Mouse (Mus musculus) lung, postnatal 36 days (tissue): ENCODE data around the gene 1700056E22Rik.

Source experiments
- DNase-seq: peaks from one replicate; pipeline ENCODE4 v3.0.0; 2022; ENCODE audit warnings: mixed read lengths

1700056E22Rik gene

DNA sequence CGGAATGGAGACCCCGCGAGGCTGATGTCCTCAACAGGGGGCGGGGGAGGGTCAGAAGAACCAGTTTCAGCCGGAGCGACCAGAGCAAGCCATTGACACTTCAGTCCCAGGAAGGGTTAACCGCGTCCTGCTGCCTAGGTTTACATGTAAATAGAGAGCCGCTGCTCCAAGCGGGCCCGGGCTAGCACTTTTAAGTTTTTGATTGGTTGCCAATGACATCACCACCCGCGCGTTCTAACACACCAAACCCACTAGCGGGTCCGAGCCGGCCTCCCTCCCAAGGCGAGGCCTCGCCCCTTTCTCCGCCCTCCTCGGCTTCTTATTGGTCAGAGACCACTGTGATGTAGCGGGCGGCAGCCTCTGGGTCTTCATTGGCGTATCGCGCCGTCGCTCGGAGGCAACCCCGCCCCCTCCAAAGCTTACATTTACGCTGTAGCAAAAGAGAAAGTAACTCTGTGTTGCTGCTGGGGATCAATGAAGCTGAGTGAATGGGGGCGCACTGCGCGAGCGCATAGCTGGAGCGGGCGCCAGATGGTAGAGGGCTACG is at the start of gene 1700056E22Rik:
Gene 1700056E22Rik, minus strand, starts transcription at position 291 of the 547 bp plus-strand sequence.
- DNase-seq: peak; percentile 100

DNA sequence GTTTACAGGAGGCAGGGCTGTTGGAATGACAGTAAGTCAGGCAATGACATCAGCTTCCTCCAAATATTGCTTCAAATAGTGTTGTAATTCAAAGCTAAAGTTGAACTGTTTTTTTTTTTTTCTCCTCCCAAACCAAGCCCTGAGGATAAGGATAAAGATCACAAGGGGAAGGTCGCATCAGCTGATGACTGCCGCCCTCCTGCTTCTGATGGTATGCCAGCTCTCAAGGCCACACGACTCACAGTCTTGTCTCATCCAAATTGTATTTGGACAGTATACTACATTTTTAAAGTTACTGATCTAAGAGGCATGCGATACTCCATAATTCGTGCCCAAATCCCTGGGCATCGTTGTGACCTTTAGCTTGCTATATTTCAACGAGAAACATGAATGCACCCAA is 49.1 kb upstream of the 1700056E22Rik start:
- DNase-seq: no peak

DNA sequence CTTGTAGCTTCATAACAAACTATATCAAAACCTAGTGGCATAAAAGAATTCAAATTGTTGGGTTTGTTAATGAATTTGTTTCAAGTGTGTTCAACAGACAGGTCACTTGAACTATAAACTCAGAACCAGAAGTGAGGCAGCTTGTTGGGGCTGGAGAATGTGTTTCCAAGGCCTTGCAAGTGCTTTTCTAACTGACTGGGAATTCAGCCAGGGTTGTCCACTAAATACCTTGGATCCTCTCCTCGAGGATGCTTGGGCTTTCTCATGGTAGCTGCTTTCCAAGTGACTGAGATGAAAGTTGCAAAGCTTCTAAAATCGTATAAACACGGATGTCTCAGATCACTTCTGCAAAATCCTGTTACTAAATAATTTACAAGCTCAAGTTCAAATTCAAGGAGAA is 48.6 kb upstream of the 1700056E22Rik start:
- DNase-seq: peak; percentile 56

DNA sequence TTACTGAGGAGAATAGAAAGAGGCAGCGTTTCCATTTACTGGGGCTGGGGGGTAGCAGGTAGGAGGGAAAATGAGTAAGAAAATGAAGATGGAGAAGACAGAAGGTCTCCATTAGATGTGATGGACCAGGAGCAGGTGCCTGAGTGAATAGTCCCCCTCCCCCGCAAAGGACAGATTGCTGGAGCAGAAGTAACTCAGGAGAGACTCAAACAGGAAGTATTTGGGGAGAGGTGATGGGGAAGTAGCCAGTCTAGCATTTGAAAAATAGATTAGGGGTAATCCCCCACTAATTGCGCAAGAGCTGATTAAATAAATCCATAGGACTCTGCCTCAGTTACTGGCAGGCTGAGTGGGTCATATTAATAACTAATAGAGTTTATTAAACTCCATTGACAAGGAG is 45.2 kb upstream of the 1700056E22Rik start:
- no peak for DNase-seq

DNA sequence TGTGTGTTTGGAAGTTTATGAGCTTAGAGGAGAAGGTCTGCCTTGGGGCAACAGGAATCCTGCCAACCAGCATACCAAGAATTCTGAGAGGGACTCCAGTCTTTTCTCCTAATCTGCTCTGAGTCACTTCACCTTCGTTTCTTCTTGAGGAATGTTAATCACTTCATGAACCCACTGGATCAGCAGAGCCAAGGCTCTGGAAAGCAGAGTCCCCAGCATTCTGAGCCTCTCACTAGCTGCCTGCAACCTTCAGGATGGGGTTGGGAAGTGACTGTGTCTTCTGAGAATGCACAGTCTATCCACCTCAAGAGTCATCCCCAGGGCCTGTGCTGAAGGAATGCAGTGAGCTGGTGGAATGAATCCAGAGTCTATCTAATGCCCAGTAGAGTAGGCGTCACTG is 42.7 kb upstream of the 1700056E22Rik start:
- DNase-seq: no peak

DNA sequence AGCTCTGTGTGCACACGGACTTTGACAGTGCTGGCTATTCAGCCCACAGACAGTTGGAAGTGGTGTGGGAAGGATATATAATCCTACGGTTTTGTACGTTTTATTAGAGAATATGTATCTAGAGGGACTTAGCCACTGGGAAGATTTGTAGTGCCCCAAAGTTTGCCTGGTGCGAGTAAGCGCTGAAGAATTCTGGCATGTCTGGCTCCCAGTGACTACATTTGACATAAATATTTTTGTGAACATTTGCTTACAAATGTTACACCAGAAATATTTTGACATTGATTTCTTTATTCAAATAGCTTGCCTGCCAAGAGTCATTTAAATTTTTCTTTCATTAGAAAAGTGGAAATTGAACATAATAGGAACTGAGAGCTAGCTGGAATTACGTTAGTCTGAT is 42.0 kb upstream of the 1700056E22Rik start:
- DNase-seq: no peak

DNA sequence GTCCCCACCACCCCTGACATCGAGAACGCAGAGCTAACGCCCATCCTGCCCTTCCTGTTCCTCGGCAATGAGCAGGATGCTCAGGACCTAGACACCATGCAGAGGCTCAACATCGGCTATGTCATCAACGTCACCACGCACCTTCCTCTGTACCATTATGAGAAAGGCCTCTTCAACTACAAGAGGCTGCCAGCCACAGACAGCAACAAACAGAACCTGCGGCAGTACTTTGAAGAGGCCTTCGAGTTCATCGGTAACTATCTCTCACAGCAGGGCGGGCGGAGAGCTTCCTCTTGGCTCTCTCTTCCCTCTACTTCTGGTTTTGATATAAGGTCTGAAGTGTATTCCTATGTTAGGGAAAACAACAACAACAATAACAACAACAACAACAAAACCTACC is 34.9 kb upstream of the 1700056E22Rik start:
- DNase-seq: no peak

DNA sequence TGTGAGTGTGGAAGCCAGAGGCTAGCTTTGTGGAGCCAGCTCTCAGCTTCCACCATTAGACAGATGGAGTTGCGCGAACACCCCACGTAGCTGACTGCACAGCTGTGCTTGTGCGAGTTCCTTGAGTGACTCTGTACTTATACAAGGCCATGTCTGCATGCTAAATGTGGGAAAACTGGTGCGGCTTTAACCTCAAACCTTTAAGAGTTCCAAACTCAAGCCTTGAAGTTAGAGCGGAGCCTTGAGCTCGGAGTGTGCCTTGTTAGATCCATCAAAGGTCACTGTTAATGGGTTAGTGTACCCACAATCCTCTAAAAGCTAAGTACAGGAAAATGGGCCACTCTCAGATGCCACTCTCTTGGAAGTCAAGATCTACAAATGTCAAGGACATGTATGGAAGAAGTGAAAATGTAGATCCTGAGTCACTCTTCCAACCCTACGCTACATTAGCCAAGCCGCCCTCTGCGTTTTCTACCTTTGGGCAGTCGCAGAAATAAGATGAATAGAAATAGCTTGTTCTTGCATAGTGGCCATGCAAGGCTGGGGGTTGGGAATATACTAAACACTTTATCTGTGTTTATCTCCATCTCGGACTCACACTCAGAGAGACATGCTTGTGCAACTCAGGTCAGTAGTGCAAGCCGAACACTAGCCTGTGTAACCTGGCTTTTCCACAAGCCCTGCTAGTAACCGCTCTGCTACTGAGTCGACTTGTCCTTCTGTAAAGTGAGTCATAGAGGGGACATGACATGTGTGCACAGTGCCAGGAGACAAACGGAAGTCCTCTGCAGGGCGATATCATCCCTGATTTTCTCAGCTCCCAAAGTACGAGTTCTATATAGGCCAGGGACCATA is 33.8 kb upstream of the 1700056E22Rik start:
- no peak for DNase-seq

DNA sequence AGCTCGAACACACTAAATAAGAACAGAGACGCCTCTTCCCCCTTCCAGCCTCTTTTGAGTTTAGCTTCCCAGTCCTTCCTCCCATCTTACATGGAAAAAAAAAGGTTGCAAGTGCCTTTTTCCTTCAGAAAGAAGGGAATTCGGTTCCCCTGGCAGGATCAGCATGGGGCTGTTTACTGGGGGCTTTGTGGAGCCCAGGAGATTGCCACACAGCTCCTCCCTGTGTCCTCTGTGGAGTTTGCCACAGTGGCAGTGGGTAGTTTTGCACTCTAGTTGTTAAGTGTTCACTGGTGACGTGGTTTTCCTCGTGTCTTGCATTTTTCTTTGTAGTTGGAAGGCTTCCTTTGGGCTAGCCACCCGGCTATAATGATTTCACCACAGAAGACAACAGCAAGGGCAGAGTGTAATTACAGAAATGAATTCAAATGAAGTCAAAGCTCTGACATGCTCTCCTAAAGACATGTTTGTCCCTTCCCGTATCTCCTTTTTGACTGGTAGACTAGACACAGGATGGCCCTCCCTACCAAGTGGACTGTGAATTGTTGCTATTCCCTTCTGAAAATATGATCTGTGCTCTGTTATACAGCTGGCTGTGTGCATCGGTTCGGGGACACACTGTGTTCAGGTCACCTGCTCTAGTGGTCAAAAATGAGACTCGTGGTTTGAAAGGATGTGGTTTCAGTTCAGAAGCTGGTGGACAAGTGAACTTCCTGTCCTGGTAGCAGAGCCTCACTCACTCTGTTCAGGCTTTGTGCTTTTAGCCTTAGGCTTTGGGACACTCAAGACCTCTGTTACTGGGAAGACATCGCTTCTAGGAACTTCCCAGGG is 32.6 kb upstream of the 1700056E22Rik start:
- DNase-seq: no peak

DNA sequence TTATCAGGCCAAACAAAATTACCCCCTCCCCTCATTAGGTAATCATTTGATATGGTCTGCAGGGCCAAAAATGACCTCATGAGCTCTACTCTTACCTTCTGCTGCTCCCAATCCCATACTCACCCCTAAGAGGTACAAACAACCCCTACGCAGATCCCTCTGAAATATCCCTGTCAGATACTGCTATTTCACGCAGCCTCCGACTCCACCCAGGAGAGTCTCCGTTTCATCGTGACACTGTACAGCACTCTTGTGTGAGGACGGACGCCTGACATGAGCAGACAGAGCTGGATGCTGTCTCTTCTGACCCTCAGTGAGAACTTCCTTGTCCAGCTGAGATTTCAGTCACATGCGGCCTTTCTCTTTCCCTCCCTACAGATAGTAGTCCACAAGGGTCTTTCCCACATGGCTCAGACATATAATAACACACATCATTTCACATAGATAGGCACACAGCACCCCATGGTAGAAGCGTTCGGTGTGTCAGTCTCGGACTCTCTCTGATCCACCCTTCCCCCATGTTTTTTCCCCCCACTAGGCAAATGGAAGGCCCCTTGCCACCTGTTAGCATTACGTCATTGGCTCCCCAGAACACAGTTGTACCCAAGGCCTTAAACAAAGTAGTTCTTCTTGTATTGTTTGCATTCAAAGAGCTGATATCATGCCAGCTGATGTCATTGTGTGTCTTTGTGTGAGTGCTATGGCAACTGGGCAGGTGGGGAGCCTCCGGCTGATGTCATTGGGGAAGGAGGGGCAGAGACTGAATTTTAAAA is 31.7 kb upstream of the 1700056E22Rik start:
- no peak for DNase-seq

DNA sequence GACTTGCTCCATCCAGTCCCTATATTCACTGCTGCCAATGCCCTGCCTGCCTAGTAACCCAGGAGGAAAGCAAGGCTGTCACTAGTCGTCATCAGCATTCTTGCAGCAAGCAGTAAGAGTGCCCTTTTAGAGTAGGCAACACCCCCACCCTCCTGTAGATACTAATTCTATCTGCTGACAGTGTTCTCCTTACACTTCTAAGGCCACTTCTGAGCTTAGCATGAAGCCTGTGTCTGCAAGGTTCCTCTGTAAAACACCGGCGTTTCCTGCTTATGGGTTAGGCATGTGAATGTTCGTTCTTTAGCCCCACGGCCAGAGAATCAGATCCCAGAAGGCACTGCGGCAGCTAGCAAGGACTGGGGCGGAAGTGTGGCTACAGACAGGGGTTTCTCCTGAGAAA is 30.2 kb upstream of the 1700056E22Rik start:
- DNase-seq: no peak

DNA sequence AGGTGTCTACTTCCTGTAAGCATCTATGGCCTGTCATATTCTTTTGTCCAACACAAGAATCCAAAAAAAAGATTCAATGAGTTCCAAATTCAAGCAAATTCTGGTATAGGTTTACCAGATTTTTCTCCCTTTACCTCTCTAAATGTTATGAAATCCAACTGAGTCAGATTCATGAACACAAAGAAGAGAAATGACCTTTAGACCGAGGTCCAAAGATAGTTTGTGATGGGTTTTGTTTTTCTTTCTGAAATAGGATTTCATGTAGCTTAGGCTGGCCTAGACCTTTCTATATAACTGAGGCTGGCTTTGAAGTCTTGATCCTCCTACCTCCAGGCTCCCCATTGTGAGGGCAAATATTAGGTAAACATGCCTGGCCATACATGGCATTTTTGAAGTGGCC is 27.8 kb upstream of the 1700056E22Rik start:
- no peak for DNase-seq

DNA sequence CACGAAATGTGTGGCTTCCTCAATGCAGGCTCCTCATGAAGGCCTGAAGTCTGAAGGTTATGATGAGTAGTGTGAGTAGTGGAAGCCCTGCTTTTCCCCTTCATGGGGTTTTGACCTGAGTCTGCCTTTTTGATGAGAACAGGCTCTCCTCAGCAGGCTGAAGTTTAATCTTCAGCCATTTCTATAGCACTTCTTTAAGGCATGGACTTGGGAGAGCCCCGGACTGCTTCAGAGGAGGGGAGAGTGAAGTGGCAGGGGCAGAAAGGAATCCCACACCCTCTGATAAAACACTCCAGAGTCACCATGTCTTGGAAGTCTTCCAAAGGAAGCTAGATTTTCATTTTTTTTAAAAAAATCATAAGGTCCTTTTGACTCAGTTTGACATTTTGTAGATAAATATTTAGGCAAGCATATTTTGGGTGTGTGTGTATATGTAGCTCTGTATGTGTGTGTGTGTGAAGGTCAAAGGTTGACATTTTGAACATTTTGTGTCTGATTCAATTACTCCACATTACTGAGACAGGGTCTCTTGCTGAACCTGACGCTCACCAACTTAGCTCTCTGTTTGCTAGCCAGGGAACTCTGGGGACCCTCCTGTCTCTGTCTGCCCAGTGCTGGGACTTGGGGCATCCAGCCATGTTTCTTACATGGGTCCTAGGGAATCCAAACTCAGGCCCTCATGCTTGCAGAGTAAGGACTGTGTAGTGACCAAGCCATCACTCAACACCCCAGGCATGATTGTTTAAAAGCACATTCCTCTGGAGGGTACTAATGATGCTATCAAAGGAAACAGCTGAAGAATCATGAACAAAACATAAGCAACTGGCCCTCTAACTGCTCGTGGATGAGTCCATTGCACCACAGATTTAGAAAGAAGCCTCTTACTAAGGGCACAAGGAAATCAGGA is 27.0 kb upstream of the 1700056E22Rik start:
- DNase-seq: peak; percentile 45

DNA sequence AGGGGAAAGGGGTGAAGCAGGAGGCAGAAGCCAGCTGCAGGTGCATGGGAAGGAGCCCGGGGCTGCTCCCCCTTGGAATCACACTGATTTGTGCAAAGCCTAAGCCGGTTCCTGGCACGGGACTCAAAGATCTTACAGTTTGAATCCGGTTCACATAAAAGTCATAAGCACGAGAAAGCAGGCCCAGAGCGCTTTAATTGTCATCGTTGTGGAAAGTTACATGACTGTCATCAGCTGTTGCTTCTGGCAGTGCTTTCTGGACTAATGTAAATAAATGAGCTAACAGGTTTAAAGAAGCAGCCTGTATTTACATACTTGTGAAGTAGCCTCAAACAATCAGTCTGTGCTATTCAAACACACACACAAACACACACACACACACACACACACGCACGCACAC is 26.3 kb upstream of the 1700056E22Rik start:
- DNase-seq: peak; percentile 89

DNA sequence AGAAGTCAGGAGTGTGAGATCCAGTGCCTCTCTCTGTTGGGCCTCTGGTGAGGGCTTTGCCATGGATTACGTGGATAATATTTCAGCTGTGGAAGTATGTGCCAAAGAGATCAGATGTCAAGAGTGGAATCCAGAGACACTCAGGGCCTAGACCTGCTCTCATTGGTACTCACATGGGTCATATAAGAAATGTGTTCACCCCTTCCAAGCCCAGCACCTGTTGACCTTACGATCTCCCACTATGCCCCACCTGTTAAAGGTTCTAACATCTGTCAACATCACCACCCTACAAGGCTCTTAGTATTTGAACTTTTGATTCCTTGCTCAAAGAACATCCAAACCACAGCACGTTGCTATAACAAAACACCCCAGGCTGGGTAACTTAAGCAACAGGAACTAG is 25.7 kb upstream of the 1700056E22Rik start:
- DNase-seq: no peak

DNA sequence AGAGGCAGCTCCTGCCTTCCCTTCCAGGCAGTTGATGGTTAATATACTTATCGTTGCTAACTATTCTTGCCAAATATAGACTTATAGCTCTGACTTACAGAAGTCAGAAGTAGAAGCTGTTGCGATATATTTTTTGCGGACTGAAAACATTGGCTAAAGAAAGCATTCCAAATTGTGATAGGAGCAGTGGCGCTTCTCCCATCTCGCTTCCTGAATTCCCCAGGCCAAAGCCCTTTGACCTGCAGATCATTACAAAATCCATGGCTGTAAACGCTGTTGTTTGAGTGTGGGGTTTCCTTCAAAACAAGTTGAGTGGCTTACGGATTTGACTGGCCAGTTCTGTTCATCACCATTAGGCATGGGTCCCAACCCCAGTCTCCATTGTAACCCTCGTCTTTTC is 24.1 kb upstream of the 1700056E22Rik start:
- no peak for DNase-seq

DNA sequence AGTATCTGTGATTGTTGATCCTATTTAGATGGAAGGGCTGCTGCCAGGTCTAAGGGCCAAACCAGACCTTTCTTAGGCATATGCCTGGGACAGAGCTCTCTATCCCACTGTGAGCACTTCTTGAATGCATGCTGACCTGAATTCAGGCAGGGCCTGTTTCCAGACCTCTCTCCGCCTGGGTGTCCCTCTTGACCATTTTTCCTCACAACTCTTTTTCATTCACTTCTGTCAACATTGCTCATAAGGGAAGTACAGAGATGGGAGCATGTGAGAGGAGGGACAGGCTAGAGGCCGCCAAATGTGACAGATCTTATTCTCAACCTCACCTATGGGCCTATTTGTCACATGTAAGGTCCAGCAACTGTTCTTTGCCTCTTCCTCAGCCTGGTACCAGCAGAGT is 20.1 kb upstream of the 1700056E22Rik start:
- DNase-seq: no peak

DNA sequence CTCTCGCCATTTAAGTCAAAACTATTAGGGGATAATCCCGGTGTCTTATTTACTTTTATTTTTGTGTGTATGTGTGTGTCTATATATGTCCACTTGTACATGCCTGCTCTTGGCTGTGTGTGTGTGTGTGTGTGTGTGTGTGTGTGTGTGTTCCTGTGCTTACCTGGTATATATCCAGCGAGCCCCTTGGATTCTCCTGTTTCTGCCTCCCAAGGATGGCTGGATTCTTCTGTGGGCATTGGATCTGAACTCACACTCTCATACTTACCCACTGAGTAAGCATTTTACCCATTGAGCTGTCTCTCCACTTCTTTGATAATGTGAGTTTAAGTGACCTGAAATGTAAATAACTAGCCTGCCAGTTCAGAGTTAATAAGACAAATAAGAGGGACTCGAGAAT is 19.6 kb upstream of the 1700056E22Rik start:
- no peak for DNase-seq

DNA sequence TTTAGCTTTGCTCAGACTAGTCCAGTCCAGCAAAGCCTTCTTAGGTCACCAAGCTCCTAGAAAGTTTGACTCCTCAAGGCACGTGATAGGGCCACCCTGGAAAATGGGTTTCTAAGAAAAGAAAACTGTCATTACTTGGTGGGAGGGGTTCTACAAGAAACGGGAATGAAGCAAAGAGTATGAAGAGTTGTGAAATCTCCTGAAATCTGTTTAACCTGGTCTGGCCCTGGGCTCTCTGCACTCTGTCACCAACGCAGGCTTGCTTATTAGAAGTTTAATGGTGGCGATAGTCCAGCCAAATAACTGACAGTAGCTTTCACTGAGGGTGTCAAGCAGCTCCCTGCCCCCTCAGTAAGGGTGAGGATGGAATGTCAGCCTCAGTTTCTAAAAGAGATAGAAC is 19.0 kb upstream of the 1700056E22Rik start:
- no peak for DNase-seq

DNA sequence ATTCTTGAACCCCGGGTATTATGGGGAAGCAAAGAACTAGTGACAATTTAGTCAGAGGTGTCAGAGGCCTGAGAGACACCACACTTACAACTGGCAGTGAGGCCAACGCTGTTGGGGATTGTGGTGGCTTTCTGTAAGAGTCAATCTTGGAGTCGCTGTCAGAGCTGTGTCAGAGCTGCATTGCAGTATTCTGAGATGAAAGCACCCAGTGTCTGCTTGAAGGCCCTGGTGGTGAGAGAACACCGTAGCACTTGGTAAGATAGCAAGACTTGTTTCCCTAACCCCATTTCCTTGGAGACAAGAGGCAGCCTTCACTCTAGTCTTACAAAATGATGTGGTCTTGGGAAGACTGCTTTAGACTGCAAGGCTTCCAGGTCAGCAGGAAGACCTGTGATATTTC is 18.2 kb upstream of the 1700056E22Rik start:
- no peak for DNase-seq

DNA sequence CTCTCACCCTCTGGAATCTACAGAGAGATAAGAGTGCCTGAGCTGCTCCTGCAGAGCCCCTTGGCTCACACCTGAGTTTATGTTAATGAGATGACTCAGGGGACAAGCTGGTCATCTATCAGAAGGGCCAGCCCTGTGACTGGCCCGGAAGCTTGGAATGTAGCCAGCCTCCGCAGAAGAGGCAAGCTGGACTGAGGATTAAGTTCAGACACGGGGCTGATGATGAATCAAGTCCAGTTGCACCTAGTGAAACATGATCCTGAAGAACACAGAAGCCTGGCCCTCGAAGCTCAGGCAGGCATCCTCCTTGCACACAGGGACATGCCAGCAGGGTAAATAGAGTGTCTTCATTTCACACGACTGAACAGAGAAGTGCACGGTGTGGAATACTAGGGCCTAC is 17.7 kb upstream of the 1700056E22Rik start:
- peak; percentile 65 for DNase-seq

DNA sequence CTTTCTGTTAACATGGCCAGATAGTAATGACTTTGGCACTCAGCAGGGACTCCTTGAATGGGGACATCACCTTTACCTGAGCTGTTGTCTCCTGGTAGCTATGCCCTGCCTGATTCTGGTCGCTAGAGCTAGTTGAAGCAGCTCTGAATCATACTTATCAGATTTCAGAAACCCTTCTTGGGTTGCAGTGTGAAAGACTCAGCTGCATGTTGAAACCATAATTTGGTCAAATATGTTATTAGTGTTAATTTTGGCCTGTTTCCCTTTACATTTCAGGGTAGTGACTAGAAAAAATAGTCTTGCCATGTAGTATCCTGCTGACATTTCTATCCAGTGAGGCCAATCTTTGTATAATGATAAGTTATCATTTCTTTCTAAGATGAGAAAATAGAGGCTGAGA is 17.2 kb upstream of the 1700056E22Rik start:
- DNase-seq: no peak
